ENCODE assay signal across 8 mouse cellular contexts in the genomic region with DNA sequence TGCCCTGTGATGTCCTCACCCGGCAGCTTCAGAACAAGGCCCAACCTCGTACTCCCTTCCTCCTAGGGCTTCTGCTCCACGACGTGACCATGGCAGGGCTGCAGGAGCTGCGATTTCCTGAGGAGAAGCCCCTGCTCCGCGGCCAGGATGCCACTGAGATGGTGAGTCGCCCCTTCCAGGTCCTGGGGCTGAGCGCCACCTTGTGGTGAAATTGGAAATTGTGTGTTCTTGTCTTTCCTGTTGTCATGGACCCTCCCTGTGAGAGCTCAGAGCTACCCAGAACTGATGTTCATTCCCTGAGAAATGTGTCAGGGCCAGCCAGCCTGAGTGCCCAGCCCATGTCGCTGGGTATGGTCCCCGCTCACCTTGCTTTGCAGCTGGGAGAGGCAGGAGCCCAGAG. TPM values are rescaled to one million over a fixed set of nuclear protein-coding genes. Genes with fewer than 3 reads are reported as not detected.
DNase-seq lines count a peak whose midpoint lies in the region; ATAC-seq and TF ChIP-seq lines count a peak whose summit lies in the region.

No protein-coding gene starts in this region.

- H3K79me2 ChIP-seq in liver, adult 2 months (ENCODE audit: control insufficient read depth, insufficient read depth, low read length): no peaks in the 10 kb centered on the region

- peak; percentile 88 for TF ChIP-seq CTCF in liver, adult 2 months (IDR thresholded peaks at IDR 0.05; ENCODE audit: low read depth, low read length)

- no peak overlapping the region for H3K27ac ChIP-seq in embryonic facial prominence, embryonic 13.5 days
- H3K27ac ChIP-seq in heart, embryonic 10.5 days: peak overlapping the region; percentile 36; the same call in 1 of the 2 replicates
- H3K27ac ChIP-seq in kidney, embryonic 15.5 days: no peak overlapping the region
- no peak overlapping the region for H3K27ac ChIP-seq in liver, adult 2 months (replicated peaks; ENCODE audit: insufficient read depth, low read depth, low read length)
- no peak overlapping the region for H3K27ac ChIP-seq in neural tube, embryonic 11.5 days (ENCODE audit: low read depth, low read length)
- no peak overlapping the region for H3K27ac ChIP-seq in stomach, embryonic 16.5 days (ENCODE audit: low read length)

- H3K9ac ChIP-seq in embryonic facial prominence, embryonic 13.5 days: peak overlapping the region; percentile 61
- no peak overlapping the region for H3K9ac ChIP-seq in kidney, embryonic 15.5 days
- no peak overlapping the region for H3K9ac ChIP-seq in liver, adult 2 months (ENCODE audit: low read depth, low read length)
- no peak overlapping the region for H3K9ac ChIP-seq in neural tube, embryonic 11.5 days (ENCODE audit: low read length)
- no peak overlapping the region; the same call in 1 of the 2 replicates for H3K9ac ChIP-seq in stomach, embryonic 16.5 days (ENCODE audit: low read length)

- peak overlapping the region; percentile 54 for H3K4me2 ChIP-seq in embryonic facial prominence, embryonic 13.5 days
- peak overlapping the region; percentile 40 for H3K4me2 ChIP-seq in kidney, embryonic 15.5 days
- H3K4me2 ChIP-seq in neural tube, embryonic 11.5 days (ENCODE audit: low read depth): no peak overlapping the region
- H3K4me2 ChIP-seq in stomach, embryonic 16.5 days (ENCODE audit: low read depth, low read length): peak overlapping the region; percentile 36

- H3K27me3 ChIP-seq in embryonic facial prominence, embryonic 13.5 days: peaks cover 70% of the 10 kb centered on the region
- peaks cover 65% of the 10 kb centered on the region for H3K27me3 ChIP-seq in heart, embryonic 10.5 days (ENCODE audit: insufficient read depth, poor library complexity, severe bottlenecking)
- H3K27me3 ChIP-seq in kidney, embryonic 15.5 days: peaks cover 77% of the 10 kb centered on the region
- 0 out of 2 replicates have a peak, but pooled peaks cover 5% of the 10 kb centered on the region for H3K27me3 ChIP-seq in liver, adult 2 months (ENCODE audit: control insufficient read depth, insufficient read depth, low read length)
- 0 out of 2 replicates have a peak, but pooled peaks cover 5% of the 10 kb centered on the region for H3K27me3 ChIP-seq in neural tube, embryonic 11.5 days (ENCODE audit: control insufficient read depth, insufficient read depth, low read length)
- H3K27me3 ChIP-seq in stomach, embryonic 16.5 days (ENCODE audit: control insufficient read depth, insufficient read depth, low read length): peaks cover 22% of the 10 kb centered on the region

- H3K9me3 ChIP-seq in embryonic facial prominence, embryonic 13.5 days: no peaks in the 10 kb centered on the region
- no peaks in the 10 kb centered on the region for H3K9me3 ChIP-seq in heart, embryonic 10.5 days
- no peaks in the 10 kb centered on the region for H3K9me3 ChIP-seq in kidney, embryonic 15.5 days (replicated peaks)
- no peaks in the 10 kb centered on the region for H3K9me3 ChIP-seq in neural tube, embryonic 11.5 days (ENCODE audit: control insufficient read depth, low read length)
- H3K9me3 ChIP-seq in stomach, embryonic 16.5 days (replicated peaks; ENCODE audit: control insufficient read depth, low read length): no peaks in the 10 kb centered on the region

- peak overlapping the region; percentile 20 for H3K4me3 ChIP-seq in embryonic facial prominence, embryonic 13.5 days
- peak overlapping the region; percentile 19; the same call in 1 of the 2 replicates for H3K4me3 ChIP-seq in heart, embryonic 10.5 days
- no peak overlapping the region for H3K4me3 ChIP-seq in kidney, embryonic 15.5 days (replicated peaks)
- no peak overlapping the region for H3K4me3 ChIP-seq in liver, adult 2 months (ENCODE audit: insufficient read depth, low read depth, low read length)
- H3K4me3 ChIP-seq in neural tube, embryonic 11.5 days (ENCODE audit: low read depth, low read length): no peak overlapping the region
- H3K4me3 ChIP-seq in stomach, embryonic 16.5 days (replicated peaks; ENCODE audit: low read length): no peak overlapping the region

- 1% methylated on average over 11 of the region's 11 CpGs for WGBS in embryonic facial prominence, embryonic 13.5 days
- 1% methylated on average over 11 of the region's 11 CpGs for WGBS in heart, embryonic 10.5 days
- WGBS in kidney, embryonic 15.5 days: 1% methylated on average over 11 of the region's 11 CpGs
- WGBS in liver, adult 2 months: 2% methylated on average over 11 of the region's 11 CpGs
- WGBS in neural tube, embryonic 11.5 days: 2% methylated on average over 11 of the region's 11 CpGs
- WGBS in stomach, embryonic 16.5 days: under 1% methylated on average over 11 of the region's 11 CpGs

- peaks cover under 1% of the 10 kb centered on the region; the same call in 1 of the 2 replicates for H3K4me1 ChIP-seq in embryonic facial prominence, embryonic 13.5 days
- H3K4me1 ChIP-seq in heart, embryonic 10.5 days: peaks cover 26% of the 10 kb centered on the region
- 0 out of 2 replicates have a peak, but pooled peaks cover 3% of the 10 kb centered on the region for H3K4me1 ChIP-seq in kidney, embryonic 15.5 days
- no peaks in the 10 kb centered on the region; the same call in 1 of the 2 replicates for H3K4me1 ChIP-seq in liver, adult 2 months (ENCODE audit: control insufficient read depth, insufficient read depth, low read length)
- H3K4me1 ChIP-seq in neural tube, embryonic 11.5 days (ENCODE audit: control insufficient read depth, insufficient read depth, low read length): 0 out of 2 replicates have a peak, but pooled peaks cover 3% of the 10 kb centered on the region
- no peaks in the 10 kb centered on the region for H3K4me1 ChIP-seq in stomach, embryonic 16.5 days (ENCODE audit: control insufficient read depth, insufficient read depth, low read length)

- TF ChIP-seq POLR2A in liver, adult 2 months (IDR thresholded peaks at IDR 0.05; ENCODE audit: extremely low read depth, insufficient read depth, low read length): no peak

- peak; percentile 17; the same call in 1 of the 2 replicates for ATAC-seq in embryonic facial prominence, embryonic 13.5 days (ENCODE audit: insufficient number of reproducible peaks, insufficient read depth, low FRiP score, low TSS enrichment, low read depth)
- peak; percentile 43 for ATAC-seq in kidney, embryonic 15.5 days (replicated peaks; ENCODE audit: low FRiP score)
- ATAC-seq in neural tube, embryonic 11.5 days (ENCODE audit: insufficient read depth, low FRiP score, low TSS enrichment): peak; percentile 42
- ATAC-seq in stomach, embryonic 16.5 days (ENCODE audit: insufficient read depth, low FRiP score): peak; percentile 61; the same call in 1 of the 2 replicates

- peak; percentile 95 for DNase-seq in 3T3-L1 (ENCODE audit: low read depth, low spot score)
- peak; percentile 89 for DNase-seq in adrenal gland, postnatal 10 days
- DNase-seq in heart, embryonic 10.5 days (ENCODE audit: low spot score): peak; percentile 90
- DNase-seq in liver, adult 2 months (ENCODE audit: extremely low read depth, low read depth, low spot score): no peak
- DNase-seq in neural tube, embryonic 11.5 days (ENCODE audit: low spot score): peak; percentile 89

- no peaks in the 10 kb centered on the region for H3K36me3 ChIP-seq in embryonic facial prominence, embryonic 13.5 days
- no peaks in the 10 kb centered on the region for H3K36me3 ChIP-seq in heart, embryonic 10.5 days
- H3K36me3 ChIP-seq in kidney, embryonic 15.5 days: no peaks in the 10 kb centered on the region
- no peaks in the 10 kb centered on the region for H3K36me3 ChIP-seq in liver, adult 2 months (ENCODE audit: control insufficient read depth, insufficient read depth, low read length)
- H3K36me3 ChIP-seq in neural tube, embryonic 11.5 days (ENCODE audit: control insufficient read depth, insufficient read depth, low read length): no peaks in the 10 kb centered on the region
- no peaks in the 10 kb centered on the region for H3K36me3 ChIP-seq in stomach, embryonic 16.5 days (ENCODE audit: control insufficient read depth, insufficient read depth, low read length)

RNA-seq across cellular contexts. Expression of gene Setd6, which starts 18.6 kb away (rescaled TPM):
- 10 to 100 TPM; 19.1 to 23.2 TPM for total RNA-seq in adrenal gland, postnatal 10 days (2021)
- 20.3 and 21.0 TPM in 2 replicates for polyA plus RNA-seq in embryonic facial prominence, embryonic 13.5 days (2015; fragmentation: Nextera tagmentation; extraction: Ambion mirVana)
- 24.5 and 30.2 TPM in 2 replicates for polyA plus RNA-seq in heart, embryonic 10.5 days (2016; fragmentation: Nextera tagmentation; extraction: Ambion mirVana)
- 19.7 and 19.9 TPM in 2 replicates for polyA plus RNA-seq in kidney, embryonic 15.5 days (2015; fragmentation: Nextera tagmentation; extraction: Ambion mirVana)
- total RNA-seq in liver, adult 2 months (2014; rRNA removed): 15.4 and 20.9 TPM in 2 replicates
- polyA plus RNA-seq in liver, adult 2 months (2012; rRNA removed): 8.8 and 13.0 TPM in 2 replicates
- polyA plus RNA-seq in neural tube, embryonic 11.5 days (2014; fragmentation: Nextera tagmentation; extraction: Ambion mirVana): 19.3 and 20.2 TPM in 2 replicates
- polyA plus RNA-seq in stomach, embryonic 16.5 days (2015; fragmentation: Nextera tagmentation; extraction: Ambion mirVana): 16.8 and 18.3 TPM in 2 replicates

RNA-seq across cellular contexts. Expression of gene Ndrg4, which starts 20.3 kb away (rescaled TPM):
- total RNA-seq in adrenal gland, postnatal 10 days (2021): 10 to 100 TPM; 23.4 to 46.3 TPM
- 16.2 and 18.0 TPM in 2 replicates for polyA plus RNA-seq in embryonic facial prominence, embryonic 13.5 days (2015; fragmentation: Nextera tagmentation; extraction: Ambion mirVana)
- polyA plus RNA-seq in heart, embryonic 10.5 days (2016; fragmentation: Nextera tagmentation; extraction: Ambion mirVana): 141 and 294 TPM in 2 replicates
- 16.0 and 18.8 TPM in 2 replicates for polyA plus RNA-seq in kidney, embryonic 15.5 days (2015; fragmentation: Nextera tagmentation; extraction: Ambion mirVana)
- 0.55 and 0.74 TPM in 2 replicates for total RNA-seq in liver, adult 2 months (2014; rRNA removed)
- 0.26 and 0.29 TPM in 2 replicates for polyA plus RNA-seq in liver, adult 2 months (2012; rRNA removed)
- 69.5 and 87.3 TPM in 2 replicates for polyA plus RNA-seq in neural tube, embryonic 11.5 days (2014; fragmentation: Nextera tagmentation; extraction: Ambion mirVana)
- 22.2 and 24.3 TPM in 2 replicates for polyA plus RNA-seq in stomach, embryonic 16.5 days (2015; fragmentation: Nextera tagmentation; extraction: Ambion mirVana)

Comparison
In these comparisons a context has a peak if more than half of its experiments do, and no peak if none do; other contexts are left out.
1. H3K4me3 ChIP-seq: peak in embryonic facial prominence, embryonic 13.5 days (single experiment) and heart, embryonic 10.5 days (single experiment); none in kidney, embryonic 15.5 days (single experiment), liver, adult 2 months (single experiment), neural tube, embryonic 11.5 days (single experiment) and stomach, embryonic 16.5 days (single experiment).
2. RNA of gene Ndrg4, which starts 20.3 kb away (polyA plus RNA-seq): 141 to 294 TPM in heart, embryonic 10.5 days, 69.5 to 87.3 TPM in neural tube, embryonic 11.5 days, 22.2 to 24.3 TPM in stomach, embryonic 16.5 days, 16.0 to 18.8 TPM in kidney, embryonic 15.5 days and 16.2 to 18.0 TPM in embryonic facial prominence, embryonic 13.5 days; 0.26 to 0.29 TPM in liver, adult 2 months; every median in the first group is over 10 times any median in the second.
3. Peak in every context shown above with its lines, with median percentiles within 50 percentile points of each other: ATAC-seq.